Mouse (Mus musculus): Measurements from ENCODE around the gene Tmem60.

DNA sequence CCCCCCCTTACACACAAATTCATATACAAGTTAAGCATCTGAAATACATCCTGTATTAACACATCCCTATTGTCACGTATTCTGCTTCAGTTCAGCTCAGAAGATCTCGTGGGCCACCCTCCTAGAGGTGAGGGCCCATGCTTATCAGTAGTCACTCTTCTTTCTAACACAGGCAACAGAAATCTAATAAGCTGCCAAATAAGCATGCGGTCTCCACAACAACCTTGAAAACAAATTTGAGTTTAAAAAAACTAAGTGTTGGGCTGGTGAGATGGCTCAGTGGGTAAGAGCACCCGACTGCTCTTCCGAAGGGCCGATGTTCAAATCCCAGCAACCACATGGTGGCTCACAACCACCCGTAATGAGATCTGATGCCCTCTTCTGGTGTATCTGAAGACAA is 24.2 kb downstream of the Tmem60 start:
- TF ChIP-seq CTCF (IDR thresholded peaks at IDR 0.05; ENCODE audit: extremely low read depth, insufficient read depth, low read length): no peak
- TF ChIP-seq POLR2A (IDR thresholded peaks at IDR 0.05; ENCODE audit: extremely low read depth, insufficient read depth, low read length): no peak

All from cortical plate, adult 2 months (tissue).